Mouse (Mus musculus) spleen, postnatal 14 days (tissue): ENCODE measurements around the gene Nfat5.

Experiments used
- DNase-seq, 2 experiments: peaks; one replicate each; pipeline ENCODE4 v3.0.0; 2021 to 2022; ENCODE audit warnings: low spot score in 2 of 2

The Nfat5 gene

GRCm38 (mm10) chr8:107397665-107398064 lies 104.4 kb downstream of the Nfat5 start:
- DNase-seq = no peak

GRCm38 (mm10) chr8:107399495-107399894 lies 106.2 kb downstream of the Nfat5 start:
- DNase-seq = no peak

DNA sequence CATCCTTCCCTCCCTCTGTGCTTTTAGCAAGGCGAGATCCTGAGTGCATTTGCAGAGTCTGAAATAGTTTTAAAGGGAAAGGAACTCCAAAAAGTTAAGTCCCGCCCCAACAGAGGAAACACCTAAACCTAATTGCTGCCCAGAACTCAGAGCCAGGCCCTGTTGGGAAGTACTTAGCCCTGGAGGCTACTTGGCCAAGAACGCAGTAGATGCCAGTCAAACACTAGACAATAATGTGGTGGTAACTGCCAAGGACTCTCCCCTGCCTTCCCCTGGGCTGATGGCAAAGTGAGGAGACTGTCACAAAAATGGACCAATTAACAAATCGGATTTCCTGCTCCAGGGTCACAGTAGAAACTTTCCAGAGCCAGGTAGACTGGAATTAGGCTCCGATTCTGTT lies 108.6 kb downstream of the Nfat5 start:
- no peak for DNase-seq

DNA sequence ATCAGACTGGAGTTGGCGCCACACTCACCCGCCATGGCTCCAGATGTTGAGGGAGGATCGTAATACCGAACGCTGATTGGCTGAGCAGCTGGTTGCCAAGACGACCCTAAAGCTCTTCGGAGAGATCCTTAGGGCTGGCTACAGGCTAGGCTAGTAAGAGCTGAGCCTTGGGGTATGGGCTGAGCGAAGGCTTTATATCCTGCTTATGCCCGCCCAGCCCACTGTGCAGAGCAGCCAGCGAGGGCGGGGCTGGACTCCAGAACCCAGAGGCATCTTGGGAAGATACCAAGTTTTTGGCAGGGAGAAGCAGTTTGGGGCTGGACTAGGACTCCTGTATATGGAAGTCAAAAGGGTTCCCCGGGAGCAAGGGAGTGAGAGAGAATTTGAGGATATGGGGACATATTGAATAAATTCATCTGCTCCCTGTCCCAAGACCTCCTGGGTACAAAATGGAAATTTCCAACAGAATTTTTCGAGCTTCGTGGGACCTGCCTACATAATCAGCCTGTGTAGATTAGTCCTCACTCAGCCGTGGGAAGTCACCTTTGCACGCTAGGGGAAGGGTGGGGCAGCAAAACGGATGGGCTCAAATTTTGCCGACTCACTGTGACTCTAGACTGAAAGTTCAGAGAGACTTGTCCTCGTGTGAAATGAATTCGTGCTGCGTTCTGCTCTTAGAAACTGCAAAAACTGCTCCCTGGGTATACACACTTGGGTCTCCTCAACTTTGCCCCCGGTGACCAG lies 109.9 kb downstream of the Nfat5 start, which contains the start of gene Nqo1:
Gene Nqo1, minus strand, starts transcription at position 169 of the 744 bp plus-strand sequence.
- peak; percentile 49 to 64 for DNase-seq

DNA sequence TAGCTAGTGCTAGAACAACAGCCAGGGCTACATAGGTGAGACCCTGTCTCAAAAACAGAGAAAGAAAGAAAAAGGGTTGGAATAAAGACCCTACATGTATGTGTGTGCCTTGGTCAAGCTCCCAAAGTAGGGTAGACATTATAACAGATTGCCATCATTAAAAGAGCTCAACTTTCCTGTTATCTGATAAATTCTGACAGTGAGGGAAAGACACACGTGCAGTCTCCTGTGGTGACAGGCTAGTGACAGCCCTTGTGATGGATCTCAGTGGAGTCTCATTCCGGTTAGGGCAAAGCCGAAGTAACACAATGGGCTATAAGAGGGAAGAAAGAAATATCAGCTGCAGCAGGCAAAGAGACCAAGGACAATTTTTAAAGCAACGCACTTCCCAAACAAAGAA lies 110.8 kb downstream of the Nfat5 start:
- no peak for DNase-seq

- DNase-seq = no peak
Observed at GRCm38 (mm10) chr8:107405935-107406334, 112.7 kb downstream of the Nfat5 start.

DNA sequence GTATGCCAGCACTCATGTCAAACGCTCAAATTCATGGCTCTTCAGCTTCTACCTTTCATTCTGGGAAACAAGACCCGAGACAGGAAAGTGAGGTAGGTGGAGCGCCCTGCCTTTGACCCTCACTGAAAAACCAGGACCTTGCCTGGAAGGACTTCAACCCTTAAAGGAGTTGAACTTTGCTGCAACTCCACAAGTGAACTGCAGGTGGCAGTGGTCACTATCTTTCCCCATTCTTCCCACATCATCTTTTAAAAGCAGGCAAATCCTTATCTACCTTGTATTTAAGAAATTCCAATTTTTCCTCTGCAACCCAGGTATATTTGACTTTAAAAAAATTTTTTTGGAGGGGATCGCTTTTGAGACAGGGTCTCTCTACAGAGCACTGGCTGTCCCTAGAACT lies 118.1 kb downstream of the Nfat5 start:
- DNase-seq = no peak

DNA sequence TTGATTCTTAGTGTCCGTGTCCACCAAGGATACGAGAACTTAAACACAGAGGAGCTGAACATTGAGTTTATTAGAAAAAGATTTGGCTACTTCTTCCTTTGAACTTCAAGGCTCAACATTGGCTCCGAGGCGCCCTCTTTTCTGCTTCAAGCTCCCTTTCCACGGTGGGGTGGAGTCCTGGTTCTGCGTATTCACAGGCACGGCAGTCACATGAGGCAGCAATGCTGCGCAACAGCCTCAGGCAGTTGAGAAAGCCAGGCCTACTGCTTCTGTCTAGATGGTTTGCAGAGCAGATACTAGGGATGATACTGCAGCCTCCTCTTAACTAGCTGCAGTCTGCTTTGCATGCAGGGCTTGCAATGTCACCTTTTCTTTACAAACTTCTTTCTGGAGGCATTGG lies 119.3 kb downstream of the Nfat5 start:
- DNase-seq = no peak

DNA sequence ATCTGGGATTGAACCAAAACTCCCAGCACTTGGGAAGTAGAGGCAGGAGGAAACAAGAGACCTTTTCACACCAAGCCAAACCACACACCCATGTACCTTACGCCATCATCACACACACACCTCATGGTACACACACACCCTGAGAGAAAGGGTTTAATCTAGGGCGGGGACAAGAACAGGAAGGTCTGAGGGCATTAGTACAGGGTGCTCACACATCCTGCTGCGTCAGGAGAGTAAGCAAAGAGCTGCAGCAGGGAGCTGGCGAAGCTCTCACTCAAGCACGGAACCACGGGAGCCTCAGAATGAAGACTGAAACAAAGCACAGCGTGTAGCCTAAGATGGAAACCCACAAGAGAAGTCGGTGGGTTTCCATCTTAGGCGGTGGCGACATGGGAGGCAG lies 120.6 kb downstream of the Nfat5 start:
- no peak for DNase-seq

DNA sequence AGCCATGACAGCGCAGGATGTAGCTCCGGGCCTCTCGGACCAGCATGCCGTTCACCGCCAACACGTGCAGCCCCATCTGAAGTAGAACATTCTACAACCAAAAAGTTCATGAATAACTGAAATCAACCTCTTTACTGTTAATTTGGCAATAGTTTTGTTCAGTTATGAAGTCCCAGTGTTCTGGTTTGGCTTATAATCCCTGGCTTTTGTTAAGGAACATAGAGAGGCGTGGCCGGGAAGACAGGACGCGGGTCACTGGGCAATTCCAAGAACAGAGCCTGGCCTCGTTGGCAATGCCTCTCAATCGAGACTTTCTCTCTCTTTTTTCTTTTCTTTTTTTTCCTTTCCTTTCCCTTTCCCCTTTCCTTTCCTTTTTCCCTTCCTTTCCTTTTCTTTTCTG lies 123.7 kb downstream of the Nfat5 start:
- DNase-seq = no peak

DNA sequence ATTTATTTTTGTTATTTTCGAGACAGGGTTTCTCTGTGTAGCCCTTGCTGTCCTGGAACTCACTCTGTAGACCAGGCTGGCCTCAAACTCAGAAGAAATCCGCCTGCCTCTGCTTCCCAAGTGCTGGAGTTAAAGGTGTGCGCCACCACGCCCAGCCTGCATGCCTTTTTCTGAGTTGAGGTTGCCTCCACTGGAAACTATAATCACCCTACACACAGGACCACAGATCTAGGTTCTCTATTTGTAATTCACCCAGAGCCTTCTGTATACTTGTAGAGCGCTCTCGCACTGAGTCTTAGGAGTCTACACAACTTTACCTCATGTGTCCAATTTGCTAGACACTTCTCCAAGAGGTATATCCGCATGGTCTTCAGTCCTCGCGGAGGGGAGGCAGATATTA lies 130.9 kb downstream of the Nfat5 start:
- DNase-seq = no peak

- peak; percentile 94 to 97 for DNase-seq
Observed at GRCm38 (mm10) chr8:107424597-107425229, 131.4 kb downstream of the Nfat5 start, which contains the start of gene Nob1. TSS of gene Nob1 (minus strand) at chr8:107425051.

GRCm38 (mm10) chr8:107425230-107425597 lies 131.9 kb downstream of the Nfat5 start:
- no peak for DNase-seq
